Mouse (Mus musculus) stomach, embryonic 14.5 days (tissue): ENCODE measurements around the gene Prrc2a. TPM values are rescaled to one million over a fixed set of nuclear protein-coding genes. Genes with fewer than 3 reads are reported as not detected.

Source experiments
- ATAC-seq: fragments of 200-750 bp; cut with Nextera tagmentation; 2 replicates; pipeline ENCODE4 v1.8.0; 2017; ENCODE audit warnings: low read depth, moderate TSS enrichment; ENCODE audit not compliant: insufficient number of reproducible peaks, insufficient read depth, low FRiP score
- H3K27ac ChIP-seq: fragments of 300-500 bp; sonication (generic); 2 replicates; pipeline ENCODE4 v1.5.1; 2014; ENCODE audit warnings: mild to moderate bottlenecking, low read length, moderate library complexity, mixed read lengths
- H3K27me3 ChIP-seq: fragments of 300-500 bp; sonication (generic); 2 replicates; pipeline ENCODE4 v1.6.1; 2014; ENCODE audit warnings: low read length, control low read depth, mixed read lengths; ENCODE audit not compliant: control insufficient read depth, insufficient read depth
- H3K36me3 ChIP-seq: fragments of 300-500 bp; sonication (generic); 2 replicates; pipeline ENCODE4 v1.6.1; 2014; ENCODE audit warnings: mild to moderate bottlenecking, control low read depth, low read length, moderate library complexity, mixed read lengths; ENCODE audit not compliant: control insufficient read depth, insufficient read depth
- H3K4me1 ChIP-seq: fragments of 300-500 bp; sonication (generic); 2 replicates; pipeline ENCODE4 v1.6.1; 2014; ENCODE audit warnings: low read length, control low read depth, mixed read lengths; ENCODE audit not compliant: control insufficient read depth, insufficient read depth
- H3K4me2 ChIP-seq: fragments of 300-500 bp; sonication (generic); replicated peaks from 2 replicates; pipeline ENCODE4 v1.6.1; 2014; ENCODE audit warnings: low read depth, low read length, control low read depth
- H3K4me3 ChIP-seq: fragments of 300-500 bp; sonication (generic); 2 replicates; pipeline ENCODE4 v1.5.1; 2014; ENCODE audit warnings: low read depth, low read length, control low read depth
- H3K9ac ChIP-seq: fragments of 300-500 bp; sonication (generic); replicated peaks from 2 replicates; pipeline ENCODE4 v1.6.1; 2014; ENCODE audit warnings: low read depth, mild to moderate bottlenecking, control low read depth, low read length, moderate library complexity, mixed read lengths
- H3K9me3 ChIP-seq: fragments of 300-500 bp; sonication (generic); 2 replicates; pipeline ENCODE4 v1.6.1; 2016; ENCODE audit warnings: low read depth, low read length, control low read depth; ENCODE audit not compliant: control insufficient read depth
- WGBS: fragments of 180-500 bp; shearing (Covaris S2); extraction: QIAGEN DNeasy Blood & Tissue Kit; methylation state at CpG from one replicate; pipeline ENCODE4 v1.1.7; 2014; 5-methylcytosine and 5-hydroxymethylcytosine counted together
- polyA plus RNA-seq: library from polyadenylated mRNA; unstranded; fragments of >200 nt; fragmentation: Nextera tagmentation; extraction: Ambion mirVana; gene quantifications from 2 replicates; pipeline ENCODE4 v1.2.1, GENCODE M21; 2014

The Prrc2a gene
- polyA plus RNA-seq, 1 experiment from 2014 or later = 222 TPM

- WGBS = 58% methylated on average over 11 of the region's 11 CpGs
- no peak overlapping the region for H3K4me3 ChIP-seq
These were observed 36.4 kb upstream of the Prrc2a start for GRCm38 (mm10) chr17:35201128-35201527.

GRCm38 (mm10) chr17:35200398-35200797 is 35.7 kb upstream of the Prrc2a start:
- 77% methylated on average over 11 of the region's 11 CpGs for WGBS
- H3K4me2 ChIP-seq = no peak overlapping the region
- H3K9ac ChIP-seq = no peak overlapping the region
- no peak overlapping the region for H3K27ac ChIP-seq
- H3K9me3 ChIP-seq = no peaks in the 10 kb centered on the region
- ATAC-seq = no peak
- H3K4me3 ChIP-seq = no peak overlapping the region
- H3K27me3 ChIP-seq = peaks cover 12% of the 10 kb centered on the region
- H3K36me3 ChIP-seq = no peaks in the 10 kb centered on the region
- H3K4me1 ChIP-seq = peaks cover 2% of the 10 kb centered on the region; the same call in 1 of the 2 replicates

More at GRCm38 (mm10) chr17:35201128-35201527, 36.4 kb upstream of the Prrc2a start:
- no peak for ATAC-seq
- Histone ChIP-seq H3K9me3 (no peaks in the 10 kb centered on the region), H3K4me1 (no peaks in the 10 kb centered on the region), H3K27ac (no peak overlapping the region), H3K36me3 (no peaks in the 10 kb centered on the region), H3K9ac (no peak overlapping the region), H3K27me3 (peaks cover 6% of the 10 kb centered on the region; the same call in 1 of the 2 replicates), H3K4me2 (no peak overlapping the region)

GRCm38 (mm10) chr17:35198946-35199345 is 34.2 kb upstream of the Prrc2a start:
- Histone ChIP-seq H3K27me3 (peaks cover 13% of the 10 kb centered on the region), H3K4me2 (no peak overlapping the region), H3K4me3 (no peak overlapping the region), H3K27ac (no peak overlapping the region), H3K4me1 (peaks cover 14% of the 10 kb centered on the region; the same call in 1 of the 2 replicates), H3K9me3 (no peaks in the 10 kb centered on the region), H3K36me3 (no peaks in the 10 kb centered on the region), H3K9ac (no peak overlapping the region)
- no peak for ATAC-seq
- 31% methylated on average over 8 of the region's 8 CpGs for WGBS

- ATAC-seq = no peak
- Histone ChIP-seq H3K9ac (no peak overlapping the region), H3K27me3 (peaks cover 13% of the 10 kb centered on the region), H3K4me1 (peaks cover 14% of the 10 kb centered on the region; the same call in 1 of the 2 replicates), H3K9me3 (no peaks in the 10 kb centered on the region), H3K4me2 (no peak overlapping the region), H3K36me3 (no peaks in the 10 kb centered on the region), H3K27ac (no peak overlapping the region), H3K4me3 (no peak overlapping the region)
- WGBS = 56% methylated on average over 7 of the region's 7 CpGs
These were observed 33.3 kb upstream of the Prrc2a start for GRCm38 (mm10) chr17:35198029-35198428.

GRCm38 (mm10) chr17:35197126-35197525 is 32.4 kb upstream of the Prrc2a start:
- Histone ChIP-seq H3K9me3 (no peaks in the 10 kb centered on the region), H3K4me1 (peaks cover 14% of the 10 kb centered on the region; the same call in 1 of the 2 replicates), H3K27ac (no peak overlapping the region), H3K36me3 (no peaks in the 10 kb centered on the region), H3K9ac (no peak overlapping the region), H3K4me3 (no peak overlapping the region), H3K27me3 (peaks cover 11% of the 10 kb centered on the region), H3K4me2 (no peak overlapping the region)
- WGBS = 44% methylated on average over 5 of the region's 6 CpGs
- no peak for ATAC-seq

- WGBS = 29% methylated on average over 9 of the region's 9 CpGs
- Histone ChIP-seq H3K36me3 (no peaks in the 10 kb centered on the region), H3K9ac (no peak overlapping the region), H3K4me1 (peaks cover 14% of the 10 kb centered on the region; the same call in 1 of the 2 replicates), H3K27me3 (peaks cover 11% of the 10 kb centered on the region), H3K27ac (no peak overlapping the region), H3K9me3 (no peaks in the 10 kb centered on the region), H3K4me2 (peak overlapping the region; percentile 79), H3K4me3 (peak overlapping the region; percentile 38; the same call in 1 of the 2 replicates)
- ATAC-seq = no peak
These were observed 31.6 kb upstream of the Prrc2a start for GRCm38 (mm10) chr17:35196321-35196641.

- WGBS = 2% methylated on average over 65 of the region's 66 CpGs
- Histone ChIP-seq H3K4me2 (peak overlapping the region; percentile 79), H3K36me3 (no peaks in the 10 kb centered on the region), H3K27ac (no peak overlapping the region), H3K4me3 (peak overlapping the region; percentile 38), H3K9ac (no peak overlapping the region; the same call in 1 of the 2 replicates), H3K9me3 (no peaks in the 10 kb centered on the region), H3K27me3 (peaks cover 9% of the 10 kb centered on the region), H3K4me1 (peaks cover 14% of the 10 kb centered on the region; the same call in 1 of the 2 replicates)
- peak; percentile 83 for ATAC-seq
These were observed 31.1 kb upstream of the Prrc2a start for GRCm38 (mm10) chr17:35195631-35196320.

GRCm38 (mm10) chr17:35194844-35195630 is 30.3 kb upstream of the Prrc2a start:
- H3K9ac ChIP-seq = no peak overlapping the region; the same call in 1 of the 2 replicates
- H3K9me3 ChIP-seq = no peaks in the 10 kb centered on the region
- WGBS = 40% methylated on average over 19 of the region's 19 CpGs
- no peak overlapping the region for H3K27ac ChIP-seq
- no peaks in the 10 kb centered on the region for H3K36me3 ChIP-seq
- peaks cover 14% of the 10 kb centered on the region; the same call in 1 of the 2 replicates for H3K4me1 ChIP-seq
- peaks cover 8% of the 10 kb centered on the region for H3K27me3 ChIP-seq
- H3K4me3 ChIP-seq = peak overlapping the region; percentile 38
- ATAC-seq = 0 out of 2 replicates have a peak, but pooled peaks have one; percentile 5
- H3K4me2 ChIP-seq = peak overlapping the region; percentile 79
